Mouse (Mus musculus): ENCODE results near the gene Tle2.

DNA sequence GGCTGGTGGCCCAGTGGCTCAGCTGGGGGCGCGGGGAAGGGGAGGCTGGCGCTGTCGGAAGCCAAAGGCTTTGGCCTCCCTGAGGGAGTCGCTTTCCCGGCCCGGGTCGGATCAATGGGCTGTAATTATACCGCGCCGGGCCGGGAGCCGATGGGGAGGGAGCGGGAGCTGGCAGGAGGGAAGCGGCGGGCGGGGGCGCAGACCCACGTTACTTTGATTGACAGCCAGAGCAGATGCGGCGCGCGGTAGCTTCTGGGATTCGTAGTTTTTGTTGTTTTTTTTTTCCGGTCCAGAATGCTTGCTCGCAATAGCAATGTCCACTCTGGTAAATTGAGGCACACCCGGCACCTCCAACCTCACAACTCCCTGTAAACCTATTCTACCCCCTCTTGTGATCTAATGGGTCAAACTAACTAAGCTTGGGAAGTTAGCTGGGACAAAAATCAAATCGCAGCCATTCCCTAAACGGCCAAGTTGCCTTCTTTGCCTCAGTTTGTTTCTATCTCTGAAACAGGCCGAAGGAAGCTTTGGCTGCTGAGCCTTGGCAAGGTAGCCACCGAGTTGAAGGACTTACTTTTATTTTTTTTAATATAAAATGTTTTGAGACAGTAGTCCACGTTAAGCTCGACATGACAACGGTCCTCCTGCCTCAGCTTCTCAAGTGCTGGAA lies 3.4 kb upstream of the Tle2 start:
- no peak for TF ChIP-seq GATA1 (IDR thresholded peaks at IDR 0.05; ENCODE audit: borderline replicate concordance, low read length)
- TF ChIP-seq FLI1 (IDR thresholded peaks at IDR 0.05; ENCODE audit: low read length), result no peak
